Mouse (Mus musculus): ENCODE measurements at regions not wholly inside any gene's neighbourhood (a gene's known extent, or its start where the extent isn't known, plus 50 kb on each side); places are given as distances from the start of the nearest gene placed in this dataset.

DNA sequence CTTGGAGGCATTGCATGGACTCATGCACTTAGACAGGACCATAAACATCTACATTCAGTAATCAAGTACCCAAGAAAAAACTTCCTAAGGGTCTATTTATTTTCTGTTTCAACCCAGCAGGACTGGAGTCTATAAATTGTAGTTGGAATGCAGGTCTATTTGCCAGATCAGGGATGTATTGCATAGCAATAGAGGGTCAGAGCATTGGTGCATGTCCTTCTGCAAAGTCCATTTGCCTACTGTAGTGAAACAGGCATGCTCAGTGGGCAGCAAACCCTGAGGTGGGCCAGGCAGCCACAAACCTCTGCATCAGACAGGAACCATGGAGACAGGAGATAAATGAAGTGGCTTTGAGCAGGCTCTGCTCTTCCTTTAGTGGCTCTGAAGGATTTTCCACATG is 386.5 kb upstream of the Tenm4 start:
- Histone ChIP-seq H3K27ac (no peak overlapping the region), H3K4me2 (no peak overlapping the region), H3K9me3 (no peaks in the 10 kb centered on the region), H3K9ac (no peak overlapping the region), H3K36me3 (replicated peaks) (no peaks in the 10 kb centered on the region), H3K4me1 (no peaks in the 10 kb centered on the region), H3K27me3 (no peaks in the 10 kb centered on the region; the same call in 1 of the 2 replicates), H3K4me3 (replicated peaks) (no peak overlapping the region)
- ATAC-seq (ENCODE audit: low FRiP score) = no peak

DNA sequence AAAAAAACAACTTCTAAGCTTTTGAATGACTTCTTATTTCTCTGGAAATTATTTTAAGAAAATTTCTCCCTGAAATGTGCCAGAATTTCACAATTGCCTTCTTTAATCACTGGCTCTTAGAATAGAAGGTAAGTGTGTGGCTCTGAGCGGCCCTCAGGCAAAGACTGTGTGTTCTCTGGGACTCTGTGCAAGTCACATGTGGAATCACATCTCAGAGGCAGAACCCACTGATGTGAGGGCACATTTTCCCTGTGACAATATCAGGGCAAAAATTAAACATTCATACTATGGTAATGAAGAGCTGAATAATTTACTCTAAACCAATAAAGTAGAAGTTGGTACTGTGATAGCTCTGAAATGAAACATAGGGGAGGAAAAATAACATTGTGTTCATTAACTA is 383.5 kb upstream of the Tenm4 start:
- H3K4me2 ChIP-seq = no peak overlapping the region
- no peak overlapping the region for H3K9ac ChIP-seq
- H3K4me1 ChIP-seq = no peaks in the 10 kb centered on the region
- 81% methylated on average over 1 of the region's 1 CpGs for WGBS
- no peak overlapping the region for H3K27ac ChIP-seq
- H3K9me3 ChIP-seq = no peaks in the 10 kb centered on the region
- ATAC-seq (ENCODE audit: low FRiP score) = peak; percentile 33; the same call in 1 of the 2 replicates
- H3K4me3 ChIP-seq (replicated peaks) = no peak overlapping the region
- no peaks in the 10 kb centered on the region for H3K36me3 ChIP-seq (replicated peaks)
- H3K27me3 ChIP-seq = no peaks in the 10 kb centered on the region; the same call in 1 of the 2 replicates

DNA sequence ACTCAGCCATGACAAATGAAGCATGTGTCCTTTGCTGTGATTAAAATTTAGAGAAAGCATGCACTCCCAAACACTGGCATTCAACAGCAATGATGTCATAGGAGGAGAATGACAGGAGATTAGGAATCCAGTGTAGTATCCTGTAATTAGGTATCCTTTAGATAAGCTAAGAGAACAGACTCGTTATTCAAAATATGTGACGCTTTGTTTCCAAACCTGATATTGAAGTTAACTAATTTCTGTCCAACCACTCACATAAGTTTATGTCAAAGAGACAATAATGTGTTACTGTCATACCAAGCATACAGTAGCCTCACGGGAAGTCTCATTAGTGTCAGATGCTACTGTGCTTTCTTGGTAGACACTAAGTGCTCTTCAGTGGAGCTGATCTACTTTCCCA is 383.1 kb upstream of the Tenm4 start:
- Histone ChIP-seq H3K9ac (no peak overlapping the region), H3K36me3 (replicated peaks) (no peaks in the 10 kb centered on the region), H3K4me1 (no peaks in the 10 kb centered on the region), H3K9me3 (no peaks in the 10 kb centered on the region), H3K4me3 (replicated peaks) (no peak overlapping the region), H3K27me3 (no peaks in the 10 kb centered on the region; the same call in 1 of the 2 replicates), H3K27ac (no peak overlapping the region), H3K4me2 (no peak overlapping the region)
- no peak; the same call in 1 of the 2 replicates for ATAC-seq (ENCODE audit: low FRiP score)
- 53% methylated on average over 3 of the region's 3 CpGs for WGBS

DNA sequence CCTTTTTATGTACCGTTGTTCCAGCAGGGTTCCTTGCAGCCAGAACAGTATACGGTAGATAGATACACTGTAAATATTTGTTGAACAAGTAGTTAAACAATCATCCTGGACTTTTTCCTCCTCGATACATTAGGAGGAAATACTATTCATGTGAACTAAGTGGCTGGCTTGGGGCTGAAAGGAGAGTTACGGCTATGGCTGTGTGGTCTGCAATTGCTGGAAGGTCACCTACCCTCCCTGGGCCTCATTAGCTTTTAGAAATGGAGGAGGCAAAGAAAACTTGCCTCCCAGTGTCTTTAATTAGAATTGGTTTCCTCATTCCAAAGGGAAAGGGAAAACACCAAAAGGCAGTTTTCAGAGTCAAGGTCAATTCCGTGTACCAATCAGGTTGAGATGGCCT is 381.6 kb upstream of the Tenm4 start:
- ATAC-seq (ENCODE audit: low FRiP score) = no peak
- Histone ChIP-seq H3K27me3 (no peaks in the 10 kb centered on the region; the same call in 1 of the 2 replicates), H3K4me3 (replicated peaks) (no peak overlapping the region), H3K4me2 (no peak overlapping the region), H3K4me1 (no peaks in the 10 kb centered on the region), H3K9ac (no peak overlapping the region), H3K9me3 (no peaks in the 10 kb centered on the region), H3K36me3 (replicated peaks) (no peaks in the 10 kb centered on the region), H3K27ac (no peak overlapping the region)
- WGBS = 86% methylated on average over 5 of the region's 5 CpGs

DNA sequence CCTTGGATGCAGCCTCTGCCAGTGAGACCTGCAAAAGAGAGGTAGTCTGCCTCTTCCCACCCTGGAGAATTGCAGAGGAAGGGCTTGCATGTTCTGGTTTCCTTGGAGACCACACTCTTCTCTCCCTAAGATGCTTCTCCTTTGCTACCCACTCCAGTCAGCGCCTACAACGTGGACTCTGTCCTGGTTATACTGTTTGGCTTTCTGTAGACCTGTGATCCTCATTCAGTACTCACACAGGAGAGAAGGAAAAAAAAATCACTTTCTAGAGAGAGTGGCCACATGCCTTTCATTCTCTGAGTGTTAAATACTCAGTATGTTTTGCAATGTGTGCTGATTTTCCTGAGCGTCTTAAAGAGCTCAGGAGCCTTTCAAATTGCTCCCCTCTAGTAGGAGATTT is 372.0 kb upstream of the Tenm4 start:
- no peak overlapping the region for H3K27ac ChIP-seq
- no peak for ATAC-seq (ENCODE audit: low FRiP score)
- no peaks in the 10 kb centered on the region for H3K4me1 ChIP-seq
- no peak overlapping the region for H3K9ac ChIP-seq
- H3K4me3 ChIP-seq (replicated peaks) = no peak overlapping the region
- 43% methylated on average over 3 of the region's 3 CpGs for WGBS
- no peak overlapping the region for H3K4me2 ChIP-seq
- H3K36me3 ChIP-seq (replicated peaks) = no peaks in the 10 kb centered on the region
- no peaks in the 10 kb centered on the region for H3K9me3 ChIP-seq
- H3K27me3 ChIP-seq = no peaks in the 10 kb centered on the region

DNA sequence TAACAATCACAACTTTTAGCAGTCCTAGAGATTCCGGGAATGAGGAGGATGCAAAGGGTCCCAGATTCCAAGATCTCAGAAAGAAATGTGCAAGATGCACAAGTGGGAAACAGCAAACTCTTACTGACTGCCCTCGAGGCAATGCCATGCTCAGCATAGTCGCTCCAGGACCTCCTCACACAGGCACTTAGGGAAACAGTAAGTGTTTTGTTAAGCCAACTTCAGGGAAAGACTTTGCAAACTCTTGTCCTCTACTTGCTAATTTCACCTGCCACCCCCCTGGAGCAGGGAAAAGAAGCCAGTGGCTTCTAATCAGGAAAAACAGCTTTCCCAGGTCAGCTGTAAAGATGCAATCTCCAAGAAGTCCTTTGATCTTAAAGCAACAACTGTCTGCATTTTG is 361.4 kb upstream of the Tenm4 start:
- Histone ChIP-seq H3K9me3 (no peaks in the 10 kb centered on the region), H3K4me2 (no peak overlapping the region), H3K9ac (no peak overlapping the region), H3K36me3 (replicated peaks) (no peaks in the 10 kb centered on the region), H3K4me1 (peaks cover 10% of the 10 kb centered on the region), H3K4me3 (replicated peaks) (no peak overlapping the region), H3K27ac (no peak overlapping the region), H3K27me3 (no peaks in the 10 kb centered on the region)
- no peak for ATAC-seq (ENCODE audit: low FRiP score)
- 25% methylated on average over 3 of the region's 3 CpGs for WGBS

DNA sequence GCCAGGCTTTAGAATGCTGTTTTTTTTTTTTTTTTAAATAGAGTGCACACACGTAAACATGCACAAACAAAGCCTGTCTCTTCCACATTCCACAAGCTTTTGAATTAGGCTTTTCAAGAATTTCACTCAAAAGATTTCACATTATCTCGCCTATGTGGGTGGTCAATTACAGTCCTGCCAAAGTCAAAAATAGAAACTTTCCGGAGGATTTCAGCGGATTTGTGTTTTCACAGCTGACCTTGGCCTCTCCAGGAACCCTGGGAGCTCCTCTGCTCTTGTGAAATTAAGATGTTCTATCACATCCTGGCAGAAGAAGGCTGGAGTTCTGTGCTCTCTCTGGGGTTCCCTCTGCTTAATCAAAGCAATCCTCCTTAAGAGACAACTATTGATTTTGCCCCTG is 360.9 kb upstream of the Tenm4 start:
- no peak for ATAC-seq (ENCODE audit: low FRiP score)
- Histone ChIP-seq H3K4me2 (no peak overlapping the region), H3K36me3 (replicated peaks) (no peaks in the 10 kb centered on the region), H3K27ac (no peak overlapping the region), H3K4me1 (peaks cover 13% of the 10 kb centered on the region), H3K9ac (no peak overlapping the region), H3K4me3 (replicated peaks) (no peak overlapping the region), H3K9me3 (no peaks in the 10 kb centered on the region), H3K27me3 (no peaks in the 10 kb centered on the region)
- WGBS = 14% methylated on average over 4 of the region's 4 CpGs

DNA sequence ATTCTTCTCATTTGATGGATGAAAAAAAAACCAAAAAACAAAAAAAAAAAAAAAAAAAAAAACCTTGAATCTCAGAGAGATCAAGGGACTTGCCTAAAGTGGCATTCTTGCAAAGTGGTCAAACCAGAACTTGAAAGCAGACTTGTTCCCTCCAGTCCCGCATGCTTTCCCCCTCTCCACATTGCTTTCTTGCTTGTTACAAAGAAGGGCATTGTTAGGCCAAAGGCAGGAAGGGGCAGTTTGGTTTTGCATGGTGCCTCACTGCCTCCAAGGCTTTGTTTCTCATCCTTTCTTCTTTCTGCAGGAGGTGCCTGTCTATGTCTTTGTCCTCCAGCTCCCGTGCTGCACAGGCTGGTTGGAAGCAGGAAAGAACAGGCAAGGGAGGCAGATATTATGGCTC is 356.2 kb upstream of the Tenm4 start:
- Histone ChIP-seq H3K9me3 (no peaks in the 10 kb centered on the region), H3K4me1 (peaks cover 8% of the 10 kb centered on the region), H3K4me2 (no peak overlapping the region), H3K27ac (no peak overlapping the region), H3K27me3 (no peaks in the 10 kb centered on the region), H3K4me3 (replicated peaks) (no peak overlapping the region), H3K9ac (no peak overlapping the region), H3K36me3 (replicated peaks) (no peaks in the 10 kb centered on the region)
- ATAC-seq (ENCODE audit: low FRiP score) = no peak
- WGBS = 7% methylated on average over 2 of the region's 2 CpGs

DNA sequence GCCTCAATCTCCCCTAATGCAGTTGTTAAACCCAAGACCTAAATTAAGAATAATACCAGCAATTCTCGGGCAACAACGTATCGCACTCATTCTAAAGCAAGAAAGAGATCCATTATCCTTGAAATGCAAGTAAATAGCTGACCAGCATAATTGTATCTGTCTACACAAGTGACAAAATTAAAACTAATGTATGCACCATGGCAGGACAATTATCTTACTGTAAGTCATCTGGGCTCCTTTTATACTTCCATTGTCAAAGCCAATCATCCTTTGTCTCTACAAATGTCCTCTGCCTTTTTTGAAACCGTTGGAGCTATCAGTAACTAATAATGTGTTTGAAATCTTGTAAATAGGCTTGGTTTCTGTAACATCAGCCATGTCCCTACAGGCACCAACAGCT is 347.5 kb upstream of the Tenm4 start:
- Histone ChIP-seq H3K4me3 (replicated peaks) (no peak overlapping the region), H3K36me3 (replicated peaks) (no peaks in the 10 kb centered on the region), H3K9me3 (no peaks in the 10 kb centered on the region), H3K27me3 (no peaks in the 10 kb centered on the region), H3K4me2 (no peak overlapping the region), H3K9ac (no peak overlapping the region), H3K27ac (no peak overlapping the region), H3K4me1 (no peaks in the 10 kb centered on the region)
- 64% methylated on average over 4 of the region's 4 CpGs for WGBS
- no peak for ATAC-seq (ENCODE audit: low FRiP score)

DNA sequence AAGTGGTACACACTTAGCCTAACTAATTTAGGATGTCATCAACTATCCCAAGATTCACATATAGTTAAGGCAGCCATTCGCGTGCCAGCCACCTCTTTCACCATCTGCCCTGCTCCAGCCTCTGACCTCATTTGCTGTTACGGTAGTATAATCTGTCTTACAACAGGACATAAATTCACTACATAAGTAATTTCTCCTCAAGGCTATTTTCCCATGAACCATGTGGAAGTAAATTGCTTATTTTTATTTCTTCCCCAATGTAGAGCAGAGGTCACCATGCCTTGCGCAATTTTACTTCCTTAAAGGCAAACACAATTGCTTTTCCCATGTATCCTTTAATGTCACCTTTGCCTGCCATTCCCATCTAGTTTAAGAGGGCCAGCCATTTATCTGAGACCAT is 341.2 kb upstream of the Tenm4 start:
- Histone ChIP-seq H3K4me2 (no peak overlapping the region), H3K4me3 (replicated peaks) (no peak overlapping the region), H3K27me3 (peaks cover 3% of the 10 kb centered on the region; the same call in 1 of the 2 replicates), H3K4me1 (peaks cover 11% of the 10 kb centered on the region), H3K9ac (no peak overlapping the region), H3K27ac (no peak overlapping the region), H3K36me3 (replicated peaks) (no peaks in the 10 kb centered on the region), H3K9me3 (no peaks in the 10 kb centered on the region)
- WGBS = 93% methylated on average over 4 of the region's 4 CpGs
- no peak for ATAC-seq (ENCODE audit: low FRiP score)

DNA sequence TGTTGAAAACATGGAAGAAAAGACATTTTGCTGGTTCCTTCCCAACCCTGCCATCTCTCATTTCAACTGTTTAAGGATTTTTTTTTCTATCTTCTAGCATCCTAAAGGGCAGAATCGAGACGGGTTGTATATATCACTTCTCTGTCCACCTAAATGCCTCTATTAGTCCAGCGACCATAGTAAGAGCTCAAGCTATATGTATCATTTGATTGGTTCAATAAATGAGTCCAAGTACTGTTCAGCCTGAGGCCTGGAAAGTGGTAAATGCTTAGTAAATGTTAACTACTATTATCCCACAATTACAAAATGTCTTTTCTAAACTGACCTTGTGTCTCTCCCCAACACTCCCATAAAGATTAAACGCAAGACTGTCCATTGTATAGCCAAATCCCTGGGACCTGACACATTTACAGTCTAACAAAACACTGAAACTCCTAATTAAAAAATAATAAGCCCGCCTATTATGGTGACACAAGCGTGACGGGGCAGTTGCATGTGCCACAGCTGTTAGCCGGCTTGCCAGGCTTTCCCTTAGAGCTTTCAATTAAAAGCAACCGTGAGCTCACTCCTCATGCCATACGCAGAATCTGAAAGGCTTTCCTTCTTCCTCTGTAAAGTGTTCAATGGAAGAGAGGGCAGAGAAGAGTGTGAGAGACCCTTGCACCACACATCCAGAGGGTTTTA is 336.7 kb upstream of the Tenm4 start:
- Histone ChIP-seq H3K4me2 (no peak overlapping the region), H3K27ac (peak overlapping the region; percentile 32; the same call in 1 of the 2 replicates), H3K4me1 (peaks cover 11% of the 10 kb centered on the region), H3K9me3 (no peaks in the 10 kb centered on the region), H3K4me3 (replicated peaks) (no peak overlapping the region), H3K36me3 (replicated peaks) (no peaks in the 10 kb centered on the region), H3K9ac (no peak overlapping the region), H3K27me3 (peaks cover 3% of the 10 kb centered on the region; the same call in 1 of the 2 replicates)
- ATAC-seq (ENCODE audit: low FRiP score) = peak; percentile 89
- 46% methylated on average over 10 of the region's 10 CpGs for WGBS

DNA sequence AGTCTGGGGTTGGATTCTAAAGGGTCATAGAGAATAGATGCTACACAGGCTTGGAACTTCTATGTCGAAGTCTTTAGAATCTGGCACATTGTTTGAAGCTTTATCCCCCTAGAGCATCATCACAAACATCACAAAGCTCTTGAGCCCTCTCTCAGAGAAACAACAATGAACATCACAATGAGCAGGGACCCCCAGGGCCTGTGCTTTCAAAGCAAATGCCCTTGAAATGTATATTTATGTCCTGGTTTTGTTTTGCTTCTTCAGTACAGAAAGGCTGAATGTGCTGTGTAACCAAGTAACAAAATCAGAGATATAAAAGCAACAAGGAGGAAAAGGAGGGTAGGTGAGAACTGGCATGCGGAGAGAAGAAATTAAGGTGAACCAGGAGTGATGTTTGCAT is 330.6 kb upstream of the Tenm4 start:
- Histone ChIP-seq H3K9ac (no peak overlapping the region), H3K9me3 (no peaks in the 10 kb centered on the region), H3K27ac (no peak overlapping the region), H3K4me3 (replicated peaks) (no peak overlapping the region), H3K36me3 (replicated peaks) (no peaks in the 10 kb centered on the region), H3K4me1 (peaks cover 13% of the 10 kb centered on the region), H3K27me3 (no peaks in the 10 kb centered on the region), H3K4me2 (no peak overlapping the region)
- ATAC-seq (ENCODE audit: low FRiP score) = no peak
- WGBS = 49% methylated on average over 2 of the region's 2 CpGs

DNA sequence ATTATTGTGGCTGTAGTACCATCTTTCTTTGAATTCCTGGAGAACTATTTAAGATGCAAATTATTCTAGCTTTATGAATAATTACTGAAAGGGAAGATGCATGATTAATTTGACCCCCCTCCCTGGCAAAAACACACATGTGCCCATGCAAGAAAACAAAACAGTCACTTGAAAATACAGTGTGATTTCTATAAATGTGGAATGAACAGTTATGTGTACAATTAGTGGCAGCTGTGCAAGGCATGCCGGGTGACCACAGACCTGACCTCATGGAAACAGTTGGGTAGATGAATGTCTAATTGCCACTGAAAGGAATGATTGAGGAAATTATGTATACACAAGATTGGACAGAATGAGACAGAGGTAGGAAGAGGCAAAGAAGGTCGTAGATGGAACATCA is 321.2 kb upstream of the Tenm4 start:
- WGBS = 69% methylated on average over 2 of the region's 2 CpGs
- ATAC-seq (ENCODE audit: low FRiP score) = no peak
- Histone ChIP-seq H3K4me1 (no peaks in the 10 kb centered on the region), H3K36me3 (replicated peaks) (no peaks in the 10 kb centered on the region), H3K9ac (no peak overlapping the region), H3K27me3 (no peaks in the 10 kb centered on the region), H3K27ac (no peak overlapping the region), H3K4me2 (no peak overlapping the region), H3K9me3 (no peaks in the 10 kb centered on the region), H3K4me3 (replicated peaks) (no peak overlapping the region)
